Mouse (Mus musculus): ENCODE measurements around the gene Faim. TPM values are rescaled to one million over a fixed set of nuclear protein-coding genes. Genes with fewer than 3 reads are reported as not detected.

Gene Faim
- polyA plus RNA-seq, 1 experiment, result 2.9 TPM

DNA sequence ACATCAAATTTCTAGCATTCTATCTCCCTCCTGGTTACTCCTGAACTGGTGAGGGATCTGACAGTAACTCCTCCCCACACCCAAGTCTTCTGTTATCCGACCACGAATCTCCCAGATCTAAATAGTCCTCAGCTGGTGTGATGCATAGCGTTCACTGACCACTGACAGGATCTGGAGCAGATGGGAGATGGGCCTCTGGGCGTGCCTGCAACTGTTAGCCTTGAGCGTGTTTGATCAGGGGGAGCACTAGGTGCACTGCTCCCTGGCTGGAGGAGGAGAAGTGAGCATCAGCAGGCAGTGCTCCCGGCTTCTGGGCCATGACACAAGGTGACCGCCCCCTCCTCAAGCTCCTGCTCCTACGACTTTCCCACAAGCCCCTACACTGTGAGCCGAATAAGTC, 55.8 kb downstream of the Faim start:
- no peak for TF ChIP-seq POLR2A (IDR thresholded peaks at IDR 0.05; ENCODE audit: low read depth, low read length)
- TF ChIP-seq CTCF (IDR thresholded peaks at IDR 0.05; ENCODE audit: extremely low read depth, insufficient read depth, insufficient read length, insufficient replicate concordance), result no peak
- WGBS, result 94% methylated on average over 9 of the region's 9 CpGs
- Histone ChIP-seq H3K4me1 (ENCODE audit: control insufficient read depth, insufficient read depth, insufficient read length) (no peaks in the 10 kb centered on the region), H3K27me3 (ENCODE audit: control insufficient read depth, insufficient read depth, low read length) (no peaks in the 10 kb centered on the region), H3K27ac (ENCODE audit: insufficient read depth, low read length) (no peak overlapping the region), H3K36me3 (ENCODE audit: control insufficient read depth, insufficient read depth, low read length) (no peaks in the 10 kb centered on the region; the same call in 1 of the 2 replicates), H3K4me3 (ENCODE audit: extremely low read depth, insufficient read depth, insufficient read length) (no peak overlapping the region)
- no peak for DNase-seq (ENCODE audit: low read depth in 1 of 2, low spot score in 2 of 2)

DNA sequence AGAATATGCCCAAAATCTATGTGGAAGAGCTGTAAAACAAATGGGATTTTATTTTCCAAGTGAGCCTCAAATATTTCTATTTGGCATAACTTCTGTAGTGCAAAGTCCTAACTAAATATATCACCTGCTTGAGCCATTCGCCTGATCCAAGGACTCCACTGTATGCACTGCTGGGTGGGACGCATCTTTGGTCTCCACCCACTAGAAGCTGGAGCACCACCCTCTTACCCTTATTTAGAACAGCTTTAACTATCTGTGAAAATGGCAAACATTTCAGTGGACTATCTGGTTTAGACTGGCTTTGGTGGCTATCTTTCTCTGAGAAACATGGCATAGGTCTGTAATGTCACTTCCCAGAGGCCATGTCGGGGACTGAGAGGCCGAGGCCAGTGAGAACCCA, 56.5 kb downstream of the Faim start:
- no peaks in the 10 kb centered on the region; the same call in 1 of the 2 replicates for H3K36me3 ChIP-seq (ENCODE audit: control insufficient read depth, insufficient read depth, low read length)
- DNase-seq (ENCODE audit: low read depth in 1 of 2, low spot score in 2 of 2), result no peak
- H3K27ac ChIP-seq (ENCODE audit: insufficient read depth, low read length), result no peak overlapping the region
- no peaks in the 10 kb centered on the region for H3K4me1 ChIP-seq (ENCODE audit: control insufficient read depth, insufficient read depth, insufficient read length)
- no peak overlapping the region for H3K4me3 ChIP-seq (ENCODE audit: extremely low read depth, insufficient read depth, insufficient read length)
- TF ChIP-seq CTCF (IDR thresholded peaks at IDR 0.05; ENCODE audit: extremely low read depth, insufficient read depth, insufficient read length, insufficient replicate concordance) (no peak), POLR2A (IDR thresholded peaks at IDR 0.05; ENCODE audit: low read depth, low read length) (no peak)
- H3K27me3 ChIP-seq (ENCODE audit: control insufficient read depth, insufficient read depth, low read length), result no peaks in the 10 kb centered on the region
- 96% methylated on average over 4 of the region's 4 CpGs for WGBS

DNA sequence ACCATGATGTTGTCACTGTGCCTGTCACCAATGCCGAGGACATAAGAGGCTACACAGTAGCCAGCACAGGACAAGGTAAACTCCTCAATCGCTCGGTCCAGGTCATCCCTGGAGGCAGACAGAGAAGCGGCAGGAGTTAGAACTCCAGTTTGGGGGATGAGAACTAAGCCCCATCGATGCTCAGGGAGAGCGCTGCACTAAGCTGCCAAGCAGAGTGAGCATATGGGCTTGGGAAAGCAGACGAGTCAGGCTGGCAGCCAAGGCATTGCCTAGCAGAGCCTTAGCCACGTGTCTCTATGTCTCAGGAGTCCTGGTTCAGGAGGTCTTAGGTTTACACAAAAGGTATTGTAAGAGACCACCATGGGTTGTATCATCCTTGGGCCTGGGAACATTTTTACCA, 58.6 kb downstream of the Faim start:
- 93% methylated on average over 8 of the region's 8 CpGs for WGBS
- no peaks in the 10 kb centered on the region for H3K27me3 ChIP-seq (ENCODE audit: control insufficient read depth, insufficient read depth, low read length)
- H3K4me1 ChIP-seq (ENCODE audit: control insufficient read depth, insufficient read depth, insufficient read length), result no peaks in the 10 kb centered on the region
- no peak for TF ChIP-seq CTCF (IDR thresholded peaks at IDR 0.05; ENCODE audit: extremely low read depth, insufficient read depth, insufficient read length, insufficient replicate concordance)
- no peak for TF ChIP-seq POLR2A (IDR thresholded peaks at IDR 0.05; ENCODE audit: low read depth, low read length)
- DNase-seq (ENCODE audit: low read depth in 1 of 2, low spot score in 2 of 2), result no peak
- no peak overlapping the region for H3K4me3 ChIP-seq (ENCODE audit: extremely low read depth, insufficient read depth, insufficient read length)
- no peak overlapping the region for H3K27ac ChIP-seq (ENCODE audit: insufficient read depth, low read length)
- H3K36me3 ChIP-seq (ENCODE audit: control insufficient read depth, insufficient read depth, low read length), result no peaks in the 10 kb centered on the region; the same call in 1 of the 2 replicates

DNA sequence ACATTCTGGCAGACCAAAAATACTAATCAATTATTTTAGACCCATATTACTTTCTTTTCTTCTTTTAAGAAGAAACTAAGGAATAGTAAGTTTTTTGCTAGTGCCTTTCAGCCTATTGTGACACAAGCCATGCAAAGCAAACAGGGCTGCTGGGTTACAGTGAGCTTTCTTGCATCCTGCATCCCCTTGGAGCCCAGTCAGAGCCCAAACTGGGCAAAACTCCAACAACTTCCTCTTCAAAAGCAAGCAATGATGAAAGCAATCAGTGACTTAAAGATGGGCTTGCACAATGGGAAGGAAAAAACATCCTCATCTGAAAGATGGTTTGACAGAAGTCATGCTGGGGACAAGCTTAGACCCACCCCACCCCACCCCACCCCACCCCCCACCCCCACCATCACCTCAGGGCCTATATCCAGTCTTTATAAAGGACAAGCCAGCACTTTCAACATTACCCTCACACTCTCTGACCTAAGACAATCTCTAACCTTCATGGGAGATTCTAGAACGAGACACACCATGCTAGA, 62.6 kb downstream of the Faim start:
- no peaks in the 10 kb centered on the region; the same call in 1 of the 2 replicates for H3K36me3 ChIP-seq (ENCODE audit: control insufficient read depth, insufficient read depth, low read length)
- H3K4me3 ChIP-seq (ENCODE audit: extremely low read depth, insufficient read depth, insufficient read length), result no peak overlapping the region
- DNase-seq (ENCODE audit: low read depth in 1 of 2, low spot score in 2 of 2), result no peak
- no peaks in the 10 kb centered on the region for H3K4me1 ChIP-seq (ENCODE audit: control insufficient read depth, insufficient read depth, insufficient read length)
- WGBS, result 57% methylated on average over 1 of the region's 1 CpGs
- TF ChIP-seq CTCF (IDR thresholded peaks at IDR 0.05; ENCODE audit: extremely low read depth, insufficient read depth, insufficient read length, insufficient replicate concordance) (no peak), POLR2A (IDR thresholded peaks at IDR 0.05; ENCODE audit: low read depth, low read length) (no peak)
- H3K27me3 ChIP-seq (ENCODE audit: control insufficient read depth, insufficient read depth, low read length), result no peaks in the 10 kb centered on the region
- no peak overlapping the region for H3K27ac ChIP-seq (ENCODE audit: insufficient read depth, low read length)

DNA sequence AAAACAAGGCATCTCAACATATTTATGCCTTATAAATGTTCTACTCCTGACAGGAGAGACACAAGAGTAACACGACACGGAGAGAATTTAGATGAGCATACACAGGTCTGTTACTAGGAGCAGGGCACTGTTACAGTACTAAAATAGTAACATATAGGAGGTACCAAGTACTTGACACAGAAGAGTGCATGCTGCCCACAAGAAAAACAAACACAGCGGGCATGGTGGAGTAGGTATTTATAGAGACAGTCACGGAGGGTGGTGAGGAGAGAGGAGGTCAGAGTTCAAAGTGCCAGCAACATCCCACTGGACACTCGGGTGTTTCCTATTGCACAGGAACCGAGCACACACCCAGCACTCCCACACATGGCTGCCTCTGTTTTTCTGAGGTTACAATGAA, 63.6 kb downstream of the Faim start:
- no peak for TF ChIP-seq POLR2A (IDR thresholded peaks at IDR 0.05; ENCODE audit: low read depth, low read length)
- Histone ChIP-seq H3K4me1 (ENCODE audit: control insufficient read depth, insufficient read depth, insufficient read length) (no peaks in the 10 kb centered on the region), H3K4me3 (ENCODE audit: extremely low read depth, insufficient read depth, insufficient read length) (no peak overlapping the region), H3K36me3 (ENCODE audit: control insufficient read depth, insufficient read depth, low read length) (no peaks in the 10 kb centered on the region; the same call in 1 of the 2 replicates), H3K27me3 (ENCODE audit: control insufficient read depth, insufficient read depth, low read length) (no peaks in the 10 kb centered on the region), H3K27ac (ENCODE audit: insufficient read depth, low read length) (no peak overlapping the region)
- DNase-seq (ENCODE audit: low read depth in 1 of 2, low spot score in 2 of 2), result no peak
- WGBS, result 81% methylated on average over 6 of the region's 6 CpGs

Other genes starting within 250 kb of the Faim start
- not detected in 2 replicates for gene Prr23a1, start 143.9 kb upstream of the Faim start, polyA plus RNA-seq (2012; rRNA removed)
- not detected in 2 replicates for gene Prr23a2, start 129.9 kb upstream of the Faim start, polyA plus RNA-seq (2012; rRNA removed)
- gene Prr23a3, start 121.6 kb upstream of the Faim start, polyA plus RNA-seq (2012; rRNA removed), result not detected in 2 replicates
- gene 7420426K07Rik, start 83.3 kb upstream of the Faim start, polyA plus RNA-seq (2012; rRNA removed), result not detected in 2 replicates
- gene Foxl2, start 31.1 kb upstream of the Faim start, polyA plus RNA-seq (2012; rRNA removed), result not detected in 2 replicates
- 0.05 TPM in 1 of 2 replicates, not detected in the other for gene Gm1123, start 49.3 kb downstream of the Faim start, polyA plus RNA-seq (2012; rRNA removed)
- gene Pik3cb, start 154.2 kb downstream of the Faim start, polyA plus RNA-seq (2012; rRNA removed), result 2.9 TPM in 2 replicates

Data from spleen, adult 2 months (tissue).